Mouse (Mus musculus) limb, embryonic 14.5 days (tissue): ENCODE results near the gene Sppl3. TPM values are rescaled to one million over a fixed set of nuclear protein-coding genes. Genes with fewer than 3 reads are reported as not detected.

Experiments used
- ATAC-seq: fragments of 200-750 bp; cut with Nextera tagmentation; 2 replicates; pipeline ENCODE4 v1.8.0; 2017; ENCODE audit warnings: low read depth, moderate number of reproducible peaks, moderate TSS enrichment; ENCODE audit not compliant: low FRiP score
- DNase-seq: peaks from one replicate; pipeline ENCODE4 v3.0.0-alpha.2; 2015; ENCODE audit warnings: low spot score
- H3K27ac ChIP-seq: fragments of 300-500 bp; sonication (generic); replicated peaks from 2 replicates; pipeline ENCODE4 v1.5.1; 2014; ENCODE audit warnings: low read depth, mild to moderate bottlenecking, low read length, moderate library complexity, mixed read lengths
- H3K27me3 ChIP-seq: fragments of 300-500 bp; sonication (generic); 2 replicates; pipeline ENCODE4 v1.6.1; 2014; ENCODE audit warnings: low read length, mixed read lengths; ENCODE audit not compliant: control insufficient read depth, insufficient read depth
- H3K36me3 ChIP-seq: fragments of 300-500 bp; sonication (generic); 2 replicates; pipeline ENCODE4 v1.6.1; 2014; ENCODE audit warnings: mild to moderate bottlenecking, low read length, moderate library complexity, mixed read lengths; ENCODE audit not compliant: control insufficient read depth, insufficient read depth
- H3K4me1 ChIP-seq: fragments of 300-500 bp; sonication (generic); 2 replicates; pipeline ENCODE4 v1.6.1; 2014; ENCODE audit warnings: antibody characterized with exemption, low read length, mixed read lengths; ENCODE audit not compliant: control insufficient read depth, insufficient read depth
- H3K4me2 ChIP-seq: fragments of 300-500 bp; sonication (generic); replicated peaks from 2 replicates; pipeline ENCODE4 v1.6.1; 2014; ENCODE audit warnings: low read depth, mild to moderate bottlenecking, low read length, moderate library complexity; ENCODE audit not compliant: severe bottlenecking
- H3K4me3 ChIP-seq: fragments of 300-500 bp; sonication (generic); replicated peaks from 2 replicates; pipeline ENCODE4 v1.5.1; 2014; ENCODE audit warnings: low read length
- H3K9ac ChIP-seq: fragments of 300-500 bp; sonication (generic); 2 replicates; pipeline ENCODE4 v1.6.1; 2014; ENCODE audit warnings: mild to moderate bottlenecking, low read depth, low read length, moderate library complexity; ENCODE audit not compliant: severe bottlenecking
- H3K9me3 ChIP-seq: fragments of 300-500 bp; sonication (generic); 2 replicates; pipeline ENCODE4 v1.6.1; 2016; ENCODE audit warnings: low read length; ENCODE audit not compliant: control insufficient read depth
- POLR2A ChIP-seq: fragments of 200-500 bp; IDR thresholded peaks from 2 replicates; pipeline ENCODE4 v1.8.0; 2012; ENCODE audit warnings: inconsistent platforms, mild to moderate bottlenecking, moderate library complexity, borderline replicate concordance; ENCODE audit not compliant: insufficient read depth, insufficient read length; ENCODE audit errors: extremely low read depth
- WGBS: fragments of 180-500 bp; shearing (Covaris S2); extraction: QIAGEN DNeasy Blood & Tissue Kit; methylation state at CpG from one replicate; pipeline ENCODE4 v1.1.7; 2014; 5-methylcytosine and 5-hydroxymethylcytosine counted together
- polyA plus RNA-seq, 2 experiments: library from polyadenylated mRNA; depleted of rRNA in 1 of 2; stranded (reverse) in 1 of 2; unstranded in 1 of 2; fragments of >200 nt; fragmentation: Nextera tagmentation in 1 of 2; extraction: Ambion mirVana in 1 of 2; gene quantifications; 2 replicates each; pipeline versions ENCODE4 v1.2.1 to v1.2.3; 2012 to 2014

Gene Sppl3
- polyA plus RNA-seq, 2 experiments: 42.7 to 100 TPM

- Histone ChIP-seq H3K4me3 (no peak overlapping the region), H3K27me3 (no peaks in the 10 kb centered on the region), H3K36me3 (peaks cover 60% of the 10 kb centered on the region), H3K9ac (no peak overlapping the region), H3K4me2 (no peak overlapping the region), H3K27ac (no peak overlapping the region), H3K9me3 (no peaks in the 10 kb centered on the region), H3K4me1 (no peaks in the 10 kb centered on the region)
- no peak for TF ChIP-seq POLR2A
- WGBS: 86% methylated on average over 11 of the region's 11 CpGs
- ATAC-seq (no peak), DNase-seq (no peak)
These were observed 134.5 kb downstream of the Sppl3 start for GRCm38 (mm10) chr5:115145253-115145968.

- 80% methylated on average over 6 of the region's 6 CpGs for WGBS
- H3K36me3 ChIP-seq: peaks cover 67% of the 10 kb centered on the region
- TF ChIP-seq POLR2A: no peak
- H3K4me2 ChIP-seq: no peak overlapping the region
- H3K9me3 ChIP-seq: no peaks in the 10 kb centered on the region
- DNase-seq (no peak), ATAC-seq (no peak)
- H3K27me3 ChIP-seq: no peaks in the 10 kb centered on the region
- no peak overlapping the region for H3K27ac ChIP-seq
- no peaks in the 10 kb centered on the region for H3K4me1 ChIP-seq
- H3K4me3 ChIP-seq: no peak overlapping the region
- no peak overlapping the region for H3K9ac ChIP-seq
These were observed 135.2 kb downstream of the Sppl3 start for GRCm38 (mm10) chr5:115145976-115146746.

- Histone ChIP-seq H3K27me3 (no peaks in the 10 kb centered on the region), H3K4me1 (no peaks in the 10 kb centered on the region), H3K9me3 (no peaks in the 10 kb centered on the region), H3K9ac (no peak overlapping the region), H3K4me3 (no peak overlapping the region), H3K4me2 (no peak overlapping the region), H3K36me3 (peaks cover 71% of the 10 kb centered on the region), H3K27ac (no peak overlapping the region)
- ATAC-seq (no peak), DNase-seq (no peak)
- TF ChIP-seq POLR2A: no peak
These were observed 135.8 kb downstream of the Sppl3 start for GRCm38 (mm10) chr5:115146747-115147130.

- Histone ChIP-seq H3K27ac (no peak overlapping the region), H3K4me1 (no peaks in the 10 kb centered on the region), H3K9me3 (no peaks in the 10 kb centered on the region), H3K4me3 (no peak overlapping the region), H3K27me3 (no peaks in the 10 kb centered on the region), H3K4me2 (no peak overlapping the region), H3K9ac (no peak overlapping the region), H3K36me3 (peaks cover 75% of the 10 kb centered on the region)
- 89% methylated on average over 3 of the region's 3 CpGs for WGBS
- no peak for ATAC-seq
- DNase-seq: no peak
- no peak for TF ChIP-seq POLR2A
These were observed 136.5 kb downstream of the Sppl3 start for GRCm38 (mm10) chr5:115147388-115147787.

GRCm38 (mm10) chr5:115148378-115148777 lies 137.4 kb downstream of the Sppl3 start:
- Histone ChIP-seq H3K36me3 (peaks cover 85% of the 10 kb centered on the region), H3K9me3 (no peaks in the 10 kb centered on the region), H3K27me3 (no peaks in the 10 kb centered on the region), H3K9ac (no peak overlapping the region), H3K4me1 (peaks cover 8% of the 10 kb centered on the region), H3K4me3 (no peak overlapping the region), H3K27ac (no peak overlapping the region), H3K4me2 (no peak overlapping the region)
- TF ChIP-seq POLR2A: no peak
- ATAC-seq (no peak), DNase-seq (no peak)
- 92% methylated on average over 8 of the region's 8 CpGs for WGBS

Other genes with a start within 250 kb of the Sppl3 start
- gene Ankrd13a, start 236.5 kb upstream of the Sppl3 start, polyA plus RNA-seq (2012; rRNA removed): 48.6 and 51.6 TPM in 2 replicates
- 65.3 and 67.6 TPM in 2 replicates for gene Ankrd13a, start 236.5 kb upstream of the Sppl3 start, polyA plus RNA-seq (2014; fragmentation: Nextera tagmentation; extraction: Ambion mirVana)
- gene Git2, start 235.6 kb upstream of the Sppl3 start, polyA plus RNA-seq (2012; rRNA removed): 64.2 and 66.4 TPM in 2 replicates
- gene Git2, start 235.6 kb upstream of the Sppl3 start, polyA plus RNA-seq (2014; fragmentation: Nextera tagmentation; extraction: Ambion mirVana): 41.6 and 44.3 TPM in 2 replicates
- 76.7 and 80.3 TPM in 2 replicates for gene 1500011B03Rik, start 187.7 kb upstream of the Sppl3 start, polyA plus RNA-seq (2012; rRNA removed)
- 95.9 and 98.3 TPM in 2 replicates for gene 1500011B03Rik, start 187.7 kb upstream of the Sppl3 start, polyA plus RNA-seq (2014; fragmentation: Nextera tagmentation; extraction: Ambion mirVana)
- not detected in 2 replicates for gene 4930519G04Rik, start 157.5 kb upstream of the Sppl3 start, polyA plus RNA-seq (2012; rRNA removed)
- not detected in 2 replicates for gene 4930519G04Rik, start 157.5 kb upstream of the Sppl3 start, polyA plus RNA-seq (2014; fragmentation: Nextera tagmentation; extraction: Ambion mirVana)
- 0.12 and 0.13 TPM in 2 replicates for gene Gm9936, start 152.5 kb upstream of the Sppl3 start, polyA plus RNA-seq (2012; rRNA removed)
- 0.08 and 0.36 TPM in 2 replicates for gene Gm9936, start 152.5 kb upstream of the Sppl3 start, polyA plus RNA-seq (2014; fragmentation: Nextera tagmentation; extraction: Ambion mirVana)
- 1.6 and 2.0 TPM in 2 replicates for gene Oasl2, start 114.2 kb upstream of the Sppl3 start, polyA plus RNA-seq (2012; rRNA removed)
- gene Oasl2, start 114.2 kb upstream of the Sppl3 start, polyA plus RNA-seq (2014; fragmentation: Nextera tagmentation; extraction: Ambion mirVana): 1.7 and 1.9 TPM in 2 replicates
- 0.59 and 1.2 TPM in 2 replicates for gene Oasl1, start 87.9 kb upstream of the Sppl3 start, polyA plus RNA-seq (2012; rRNA removed)
- gene Oasl1, start 87.9 kb upstream of the Sppl3 start, polyA plus RNA-seq (2014; fragmentation: Nextera tagmentation; extraction: Ambion mirVana): 0.36 and 0.39 TPM in 2 replicates
- gene 2210016L21Rik, start 69.0 kb upstream of the Sppl3 start, polyA plus RNA-seq (2012; rRNA removed): 34.1 and 41.3 TPM in 2 replicates
- 54.7 and 72.7 TPM in 2 replicates for gene 2210016L21Rik, start 69.0 kb upstream of the Sppl3 start, polyA plus RNA-seq (2014; fragmentation: Nextera tagmentation; extraction: Ambion mirVana)
- 0.03 and 0.08 TPM in 2 replicates for gene Hnf1a, start 40.0 kb upstream of the Sppl3 start, polyA plus RNA-seq (2012; rRNA removed)
- 0.06 TPM in 1 of 2 replicates, not detected in the other for gene Hnf1a, start 40.0 kb upstream of the Sppl3 start, polyA plus RNA-seq (2014; fragmentation: Nextera tagmentation; extraction: Ambion mirVana)
- not detected in 2 replicates for gene Gm10401, start 87.2 kb downstream of the Sppl3 start, polyA plus RNA-seq (2012; rRNA removed)
- gene Gm10401, start 87.2 kb downstream of the Sppl3 start, polyA plus RNA-seq (2014; fragmentation: Nextera tagmentation; extraction: Ambion mirVana): 58.2 and 63.5 TPM in 2 replicates
- 50.5 and 59.8 TPM in 2 replicates for gene Acads, start 108.2 kb downstream of the Sppl3 start, polyA plus RNA-seq (2012; rRNA removed)
- 27.6 and 30.9 TPM in 2 replicates for gene Acads, start 108.2 kb downstream of the Sppl3 start, polyA plus RNA-seq (2014; fragmentation: Nextera tagmentation; extraction: Ambion mirVana)
- gene Unc119b, start 123.8 kb downstream of the Sppl3 start, polyA plus RNA-seq (2012; rRNA removed): 44.3 and 53.9 TPM in 2 replicates
- gene Unc119b, start 123.8 kb downstream of the Sppl3 start, polyA plus RNA-seq (2014; fragmentation: Nextera tagmentation; extraction: Ambion mirVana): 38.4 and 41.1 TPM in 2 replicates
- 182 and 215 TPM in 2 replicates for gene Mlec, start 147.0 kb downstream of the Sppl3 start, polyA plus RNA-seq (2012; rRNA removed)
- 73.7 and 77.8 TPM in 2 replicates for gene Mlec, start 147.0 kb downstream of the Sppl3 start, polyA plus RNA-seq (2014; fragmentation: Nextera tagmentation; extraction: Ambion mirVana)
- 3.1 and 4.7 TPM in 2 replicates for gene Cabp1, start 183.2 kb downstream of the Sppl3 start, polyA plus RNA-seq (2012; rRNA removed)
- gene Cabp1, start 183.2 kb downstream of the Sppl3 start, polyA plus RNA-seq (2014; fragmentation: Nextera tagmentation; extraction: Ambion mirVana): 1.2 and 1.5 TPM in 2 replicates
- 51.6 and 61.7 TPM in 2 replicates for gene Pop5, start 224.7 kb downstream of the Sppl3 start, polyA plus RNA-seq (2012; rRNA removed)
- gene Pop5, start 224.7 kb downstream of the Sppl3 start, polyA plus RNA-seq (2014; fragmentation: Nextera tagmentation; extraction: Ambion mirVana): 90.3 and 107 TPM in 2 replicates